Mouse (Mus musculus) embryonic facial prominence, embryonic 13.5 days (tissue): ENCODE results near the gene Mecp2. TPM values are rescaled to one million over a fixed set of nuclear protein-coding genes. Genes with fewer than 3 reads are reported as not detected.
"Not testable (repeated sequence)": the region's sequence is repeated elsewhere in the genome, so short reads cannot be mapped to it uniquely, and the experiment has no call there.

Source experiments
- ATAC-seq: fragments of 200-750 bp; cut with Nextera tagmentation; 2 replicates; pipeline ENCODE4 v1.8.0; 2017; ENCODE audit warnings: low read depth; ENCODE audit not compliant: insufficient number of reproducible peaks, insufficient read depth, low FRiP score, low TSS enrichment
- H3K27ac ChIP-seq: fragments of 300-500 bp; sonication (generic); 2 replicates; pipeline ENCODE4 v1.5.1; 2015; ENCODE audit warnings: moderate library complexity, mild to moderate bottlenecking, inconsistent platforms
- H3K27me3 ChIP-seq: fragments of 300-500 bp; sonication (generic); 2 replicates; pipeline ENCODE4 v1.6.1; 2015; ENCODE audit warnings: mild to moderate bottlenecking, inconsistent platforms
- H3K36me3 ChIP-seq: fragments of 300-500 bp; sonication (generic); 2 replicates; pipeline ENCODE4 v1.6.1; 2015; ENCODE audit warnings: mild to moderate bottlenecking, inconsistent platforms
- H3K4me1 ChIP-seq: fragments of 300-500 bp; sonication (generic); 2 replicates; pipeline ENCODE4 v1.6.1; 2015; ENCODE audit warnings: inconsistent platforms
- H3K4me2 ChIP-seq: fragments of 300-500 bp; sonication (generic); 2 replicates; pipeline ENCODE4 v1.6.1; 2015; ENCODE audit warnings: moderate library complexity, mild to moderate bottlenecking, inconsistent platforms
- H3K4me3 ChIP-seq: fragments of 300-500 bp; sonication (generic); 2 replicates; pipeline ENCODE4 v1.5.1; 2015; ENCODE audit warnings: mild to moderate bottlenecking, inconsistent platforms
- H3K9ac ChIP-seq: fragments of 300-500 bp; sonication (generic); 2 replicates; pipeline ENCODE4 v1.6.1; 2015; ENCODE audit warnings: mild to moderate bottlenecking, inconsistent platforms
- H3K9me3 ChIP-seq: fragments of 300-500 bp; sonication (generic); 2 replicates; pipeline ENCODE4 v1.6.1; 2016; ENCODE audit warnings: inconsistent platforms
- WGBS: fragments of 180-500 bp; shearing (Covaris S2); methylation state at CpG from one replicate; pipeline ENCODE4 v1.1.7; 2015; ENCODE audit warnings: mixed read lengths; 5-methylcytosine and 5-hydroxymethylcytosine counted together
- polyA plus RNA-seq: library from polyadenylated mRNA; unstranded; fragments of >200 nt; fragmentation: Nextera tagmentation; extraction: Ambion mirVana; gene quantifications from 2 replicates; pipeline ENCODE4 v1.2.1, GENCODE M21; 2015

Gene Mecp2
- 12.1 and 12.6 TPM in 2 replicates for polyA plus RNA-seq

GRCm38 (mm10) chrX:74135263-74135662, at the start of gene Mecp2:
TSS of gene Mecp2 (minus strand) at chrX:74135363.
- not testable (repeated sequence) for H3K9ac ChIP-seq, H3K4me2 ChIP-seq, H3K27ac ChIP-seq, ATAC-seq, H3K9me3 ChIP-seq, H3K36me3 ChIP-seq, H3K4me1 ChIP-seq, H3K4me3 ChIP-seq, H3K27me3 ChIP-seq
- WGBS = 30% methylated on average over 1 of the region's 1 CpGs

GRCm38 (mm10) chrX:74176959-74177358, 41.8 kb upstream of the Mecp2 start, which contains the start of gene Tktl1:
TSS of gene Tktl1 (plus strand) at chrX:74177259.
- Histone ChIP-seq H3K9ac (no peak within 1 kb of the TSS), H3K4me3 (no peak within 1 kb of the TSS), H3K36me3 (no peaks in the 10 kb centered on the region), H3K4me2 (no peak within 1 kb of the TSS), H3K9me3 (no peaks in the 10 kb centered on the region), H3K27me3 (no peaks in the 10 kb centered on the region), H3K27ac (no peak within 1 kb of the TSS), H3K4me1 (no peaks in the 10 kb centered on the region)
- 89% methylated on average over 17 of the region's 17 CpGs for WGBS
- no peak for ATAC-seq

GRCm38 (mm10) chrX:74167738-74168137, 32.6 kb upstream of the Mecp2 start, which contains the start of gene Tex28:
TSS of gene Tex28 (minus strand) at chrX:74167838.
- ATAC-seq = no peak
- Histone ChIP-seq H3K27ac (no peak within 1 kb of the TSS), H3K4me3 (no peak within 1 kb of the TSS), H3K9me3 (no peaks in the 10 kb centered on the region), H3K36me3 (no peaks in the 10 kb centered on the region), H3K9ac (no peak within 1 kb of the TSS), H3K4me2 (no peak within 1 kb of the TSS), H3K4me1 (no peaks in the 10 kb centered on the region), H3K27me3 (0 out of 2 replicates have a peak, but pooled peaks cover 3% of the 10 kb centered on the region)
- 89% methylated on average over 1 of the region's 1 CpGs for WGBS

DNA sequence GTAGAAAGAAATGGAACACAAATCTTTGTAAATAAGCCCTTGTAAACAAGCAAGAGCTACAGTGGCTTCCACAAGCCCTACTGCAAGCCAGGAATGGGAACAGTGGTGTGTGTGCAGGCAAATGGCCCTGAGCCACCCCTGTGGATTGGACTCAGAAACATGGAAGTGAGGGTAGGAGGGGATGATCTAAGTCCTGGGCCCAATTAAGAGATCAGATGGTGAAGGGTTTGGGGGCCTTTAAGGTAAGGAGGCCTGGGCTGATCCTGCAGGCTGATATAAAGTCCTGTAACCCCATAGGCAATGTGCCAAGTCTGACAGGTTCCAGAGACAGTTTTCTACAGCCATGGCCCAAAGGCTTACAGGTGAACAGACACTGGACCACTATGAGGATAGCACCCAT, 8.0 kb downstream of the Mecp2 start, which contains the start of gene Opn1mw:
TSS of gene Opn1mw (plus strand) at position 301 of the 400 bp plus-strand sequence.
- no peak within 1 kb of the TSS for H3K4me3 ChIP-seq
- no peaks in the 10 kb centered on the region for H3K4me1 ChIP-seq
- no peak for ATAC-seq
- no peaks in the 10 kb centered on the region for H3K9me3 ChIP-seq
- peaks cover 20% of the 10 kb centered on the region for H3K27me3 ChIP-seq
- no peak within 1 kb of the TSS for H3K27ac ChIP-seq
- no peaks in the 10 kb centered on the region for H3K36me3 ChIP-seq
- no peak within 1 kb of the TSS for H3K4me2 ChIP-seq
- no peak within 1 kb of the TSS for H3K9ac ChIP-seq

GRCm38 (mm10) chrX:74124975-74125374, 10.2 kb downstream of the Mecp2 start:
- no peaks in the 10 kb centered on the region for H3K36me3 ChIP-seq
- H3K9ac ChIP-seq = no peak overlapping the region
- H3K4me2 ChIP-seq = no peak overlapping the region
- no peak overlapping the region for H3K27ac ChIP-seq
- WGBS = 65% methylated on average over 2 of the region's 2 CpGs
- H3K4me1 ChIP-seq = no peaks in the 10 kb centered on the region
- no peaks in the 10 kb centered on the region for H3K9me3 ChIP-seq
- no peak for ATAC-seq
- no peak overlapping the region for H3K4me3 ChIP-seq
- peaks cover 20% of the 10 kb centered on the region for H3K27me3 ChIP-seq

DNA sequence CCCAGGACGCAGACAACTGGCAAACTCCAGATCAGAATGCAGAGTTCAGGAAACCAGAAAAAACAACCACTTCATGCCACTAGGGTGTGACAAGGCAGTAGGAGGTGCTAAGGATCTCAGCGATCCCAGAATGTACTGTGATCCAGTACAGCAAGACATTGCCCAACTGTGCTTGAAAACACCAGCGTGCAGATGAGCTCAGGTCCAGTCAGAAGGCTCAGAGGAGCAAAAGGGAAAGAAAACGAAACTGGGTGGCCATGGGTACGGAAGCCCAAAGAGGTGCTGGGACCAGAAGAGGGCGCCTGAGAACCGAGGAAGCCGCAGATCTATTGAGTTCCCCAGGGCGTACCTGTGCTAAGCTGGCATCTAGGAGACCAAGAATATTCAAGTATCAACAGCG, 19.7 kb downstream of the Mecp2 start:
- no peaks in the 10 kb centered on the region for H3K9me3 ChIP-seq
- peak overlapping the region; percentile 61; the same call in 1 of the 2 replicates for H3K9ac ChIP-seq
- 27% methylated on average over 10 of the region's 10 CpGs for WGBS
- H3K4me1 ChIP-seq = no peaks in the 10 kb centered on the region
- no peak for ATAC-seq
- peak overlapping the region; percentile 31 for H3K4me3 ChIP-seq
- H3K27me3 ChIP-seq = 0 out of 2 replicates have a peak, but pooled peaks cover 4% of the 10 kb centered on the region
- no peak overlapping the region for H3K27ac ChIP-seq
- H3K4me2 ChIP-seq = peak overlapping the region; percentile 52
- no peaks in the 10 kb centered on the region for H3K36me3 ChIP-seq

DNA sequence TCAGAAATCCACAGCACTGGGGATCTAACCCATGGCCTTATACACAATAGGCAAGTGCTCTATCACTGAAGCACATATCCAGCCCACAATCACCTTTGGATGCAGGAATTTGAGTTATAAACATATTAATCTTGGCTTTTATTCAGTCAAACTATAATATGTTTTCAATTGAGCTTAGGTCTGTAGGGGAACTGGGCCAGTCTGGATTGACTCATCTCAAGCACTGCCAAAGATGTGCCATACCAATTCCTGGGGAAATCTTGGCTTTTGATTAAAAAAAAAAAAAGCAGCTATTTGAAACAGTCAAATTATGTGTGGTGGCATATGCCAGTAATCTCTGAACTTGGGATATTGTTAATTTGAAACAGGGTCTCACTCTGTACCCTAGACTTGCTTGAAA, 21.1 kb downstream of the Mecp2 start:
- no peak overlapping the region for H3K9ac ChIP-seq
- H3K36me3 ChIP-seq = no peaks in the 10 kb centered on the region
- H3K27me3 ChIP-seq = peaks cover 10% of the 10 kb centered on the region; the same call in 1 of the 2 replicates
- no peaks in the 10 kb centered on the region for H3K9me3 ChIP-seq
- H3K4me3 ChIP-seq = no peak overlapping the region
- no peak overlapping the region for H3K27ac ChIP-seq
- H3K4me2 ChIP-seq = no peak overlapping the region
- no peak for ATAC-seq
- no peaks in the 10 kb centered on the region for H3K4me1 ChIP-seq

- 49% methylated on average over 3 of the region's 3 CpGs for WGBS
- Histone ChIP-seq H3K27ac (no peak overlapping the region), H3K4me1 (no peaks in the 10 kb centered on the region), H3K4me3 (no peak overlapping the region), H3K9ac (no peak overlapping the region), H3K9me3 (no peaks in the 10 kb centered on the region), H3K27me3 (peaks cover 14% of the 10 kb centered on the region; the same call in 1 of the 2 replicates), H3K4me2 (no peak overlapping the region), H3K36me3 (no peaks in the 10 kb centered on the region)
- no peak for ATAC-seq
Measured at GRCm38 (mm10) chrX:74108747-74109146, 26.4 kb downstream of the Mecp2 start.

- ATAC-seq = no peak
- H3K9ac ChIP-seq = no peak overlapping the region
- no peak overlapping the region for H3K4me3 ChIP-seq
- H3K27me3 ChIP-seq = peaks cover 18% of the 10 kb centered on the region; the same call in 1 of the 2 replicates
- no peaks in the 10 kb centered on the region for H3K9me3 ChIP-seq
- H3K36me3 ChIP-seq = no peaks in the 10 kb centered on the region
- H3K4me2 ChIP-seq = no peak overlapping the region
- 67% methylated on average over 2 of the region's 2 CpGs for WGBS
- no peaks in the 10 kb centered on the region for H3K4me1 ChIP-seq
- no peak overlapping the region for H3K27ac ChIP-seq
Measured at GRCm38 (mm10) chrX:74105916-74106315, 29.2 kb downstream of the Mecp2 start.

GRCm38 (mm10) chrX:74103457-74104188, 31.5 kb downstream of the Mecp2 start:
- no peak overlapping the region for H3K27ac ChIP-seq
- 67% methylated on average over 4 of the region's 4 CpGs for WGBS
- H3K9me3 ChIP-seq = no peaks in the 10 kb centered on the region
- H3K4me1 ChIP-seq = no peaks in the 10 kb centered on the region
- H3K9ac ChIP-seq = no peak overlapping the region
- H3K36me3 ChIP-seq = no peaks in the 10 kb centered on the region
- no peak for ATAC-seq
- H3K27me3 ChIP-seq = peaks cover 8% of the 10 kb centered on the region
- H3K4me2 ChIP-seq = no peak overlapping the region
- H3K4me3 ChIP-seq = no peak overlapping the region

- 71% methylated on average over 1 of the region's 1 CpGs for WGBS
- ATAC-seq = no peak
- H3K4me3 ChIP-seq = no peak overlapping the region
Measured at GRCm38 (mm10) chrX:74095130-74095529, 40.0 kb downstream of the Mecp2 start.

GRCm38 (mm10) chrX:74085601-74086038, 49.5 kb downstream of the Mecp2 start:
- Histone ChIP-seq H3K9ac (peak overlapping the region; percentile 80), H3K9me3 (no peaks in the 10 kb centered on the region), H3K4me2 (peak overlapping the region; percentile 49), H3K4me1 (0 out of 2 replicates have a peak, but pooled peaks cover 3% of the 10 kb centered on the region), H3K27ac (peak overlapping the region; percentile 95), H3K4me3 (peak overlapping the region; percentile 58), H3K27me3 (peaks cover 6% of the 10 kb centered on the region), H3K36me3 (no peaks in the 10 kb centered on the region)
- peak; percentile 99 for ATAC-seq
- 23% methylated on average over 26 of the region's 27 CpGs for WGBS

More at GRCm38 (mm10) chrX:74095130-74095529, 40.0 kb downstream of the Mecp2 start:
- H3K4me1 ChIP-seq = no peaks in the 10 kb centered on the region
- no peak overlapping the region for H3K4me2 ChIP-seq
- H3K9me3 ChIP-seq = no peaks in the 10 kb centered on the region
- no peaks in the 10 kb centered on the region for H3K36me3 ChIP-seq
- no peak overlapping the region for H3K9ac ChIP-seq
- H3K27ac ChIP-seq = no peak overlapping the region
- H3K27me3 ChIP-seq = peaks cover 11% of the 10 kb centered on the region
